Mouse (Mus musculus) hindbrain, embryonic 13.5 days (tissue): Measurements from ENCODE around the gene Psmb11. TPM values are rescaled to one million over a fixed set of nuclear protein-coding genes. Genes with fewer than 3 reads are reported as not detected.

Experiments
- ATAC-seq: fragments of 200-750 bp; cut with Nextera tagmentation; 2 replicates; pipeline ENCODE4 v1.8.0; 2017; ENCODE audit warnings: moderate TSS enrichment; ENCODE audit not compliant: low FRiP score
- H3K27ac ChIP-seq: fragments of 300-500 bp; sonication (generic); 2 replicates; pipeline ENCODE4 v1.5.1; 2015; ENCODE audit warnings: inconsistent platforms, mild to moderate bottlenecking, moderate library complexity
- H3K27me3 ChIP-seq: fragments of 300-500 bp; sonication (generic); 2 replicates; pipeline ENCODE4 v1.6.1; 2015; ENCODE audit warnings: mild to moderate bottlenecking, inconsistent platforms
- H3K36me3 ChIP-seq: fragments of 300-500 bp; sonication (generic); 2 replicates; pipeline ENCODE4 v1.6.1; 2015; ENCODE audit warnings: mild to moderate bottlenecking, inconsistent platforms
- H3K4me1 ChIP-seq: fragments of 300-500 bp; sonication (generic); replicated peaks from 2 replicates; pipeline ENCODE4 v1.6.1; 2015; ENCODE audit warnings: inconsistent platforms
- H3K4me2 ChIP-seq: fragments of 300-500 bp; sonication (generic); 2 replicates; pipeline ENCODE4 v1.6.1; 2015; ENCODE audit warnings: inconsistent platforms, mild to moderate bottlenecking, moderate library complexity
- H3K4me3 ChIP-seq: fragments of 300-500 bp; sonication (generic); 2 replicates; pipeline ENCODE4 v1.5.1; 2015; ENCODE audit warnings: mild to moderate bottlenecking, inconsistent platforms
- H3K9ac ChIP-seq: fragments of 300-500 bp; sonication (generic); 2 replicates; pipeline ENCODE4 v1.6.1; 2015; ENCODE audit warnings: mild to moderate bottlenecking, inconsistent platforms
- H3K9me3 ChIP-seq: fragments of 300-500 bp; sonication (generic); 2 replicates; pipeline ENCODE4 v1.6.1; 2016; ENCODE audit warnings: inconsistent platforms
- WGBS: fragments of 180-500 bp; shearing (Covaris S2); methylation state at CpG from one replicate; pipeline ENCODE4 v1.1.7; 2015; 5-methylcytosine and 5-hydroxymethylcytosine counted together
- microRNA counts: library from miRNA; unstranded; fragments of <30 nt; microRNA quantifications from one replicate; lab custom pipeline; 2016
- microRNA-seq: library from miRNA; unstranded; fragments of <30 nt; microRNA quantifications from one replicate; pipeline ENCODE4, GENCODE M21; 2016
- polyA plus RNA-seq: library from polyadenylated mRNA; unstranded; fragments of >200 nt; fragmentation: Nextera tagmentation; extraction: Ambion mirVana; gene quantifications from 2 replicates; pipeline ENCODE4 v1.2.1, GENCODE M21; 2015

Gene Psmb11
- polyA plus RNA-seq, 1 experiment from 2014 or later = not detected

DNA sequence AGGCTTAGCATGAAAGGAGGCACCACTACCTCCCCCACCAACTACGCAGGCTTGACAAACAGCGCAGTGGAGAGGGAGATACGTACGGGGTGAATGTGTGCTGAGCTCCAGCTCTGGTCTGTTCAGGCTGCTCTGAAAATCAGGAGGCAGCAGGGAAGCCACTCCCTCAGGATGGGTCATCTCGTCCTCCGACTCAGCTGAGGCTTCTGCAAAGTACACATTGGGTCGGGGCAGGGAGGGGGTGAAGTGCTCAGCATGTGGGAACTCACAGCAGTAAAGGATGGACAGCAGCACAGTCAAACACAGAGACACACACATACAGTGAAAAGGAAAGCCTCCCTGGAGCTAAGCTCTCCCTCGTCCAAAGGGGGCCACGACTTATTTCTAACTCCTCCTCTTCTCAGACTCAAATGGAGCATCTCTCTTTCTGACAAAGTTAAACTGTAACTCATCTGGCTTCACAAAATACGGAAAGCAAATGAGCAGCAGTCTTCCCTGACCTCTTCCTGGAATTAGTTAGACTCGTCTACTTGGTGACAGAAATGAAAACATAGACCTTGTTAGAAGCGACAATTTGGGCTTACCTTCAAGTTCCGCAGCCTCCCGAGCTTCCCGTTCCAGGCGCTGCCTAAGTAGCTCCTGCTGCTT, 57.5 kb downstream of the Psmb11 start:
- ATAC-seq = no peak
- no peaks in the 10 kb centered on the region for H3K9me3 ChIP-seq
- H3K9ac ChIP-seq = no peak overlapping the region
- H3K36me3 ChIP-seq = peaks cover 68% of the 10 kb centered on the region
- no peak overlapping the region for H3K27ac ChIP-seq
- WGBS = 82% methylated on average over 16 of the region's 16 CpGs
- H3K4me2 ChIP-seq = no peak overlapping the region
- H3K4me3 ChIP-seq = no peak overlapping the region
- H3K27me3 ChIP-seq = no peaks in the 10 kb centered on the region
- peaks cover 7% of the 10 kb centered on the region; the same call in 1 of the 2 replicates for H3K4me1 ChIP-seq

MicroRNAs within 50 kb of the gene (microRNA counts, 519-probe panel; counts per million panel counts)
- 51.3 counts per million for microRNA mmu-miR-686 (lab: Ali Mortazavi, UCI)

Small RNAs within 50 kb of the gene (microRNA-seq; reads per million reads assigned to microRNA genes)
- not detected for gene Mir686
- gene Mir6948 = not detected

Other genes starting within 250 kb of the Psmb11 start
- 5.9 and 6.0 TPM in 2 replicates for gene Slc7a7, start 203.7 kb upstream of the Psmb11 start, polyA plus RNA-seq
- 298 and 306 TPM in 2 replicates for gene Mrpl52, start 194.5 kb upstream of the Psmb11 start, polyA plus RNA-seq
- gene Mmp14, start 189.8 kb upstream of the Psmb11 start, polyA plus RNA-seq = 49.1 and 54.9 TPM in 2 replicates
- 29.9 and 32.0 TPM in 2 replicates for gene Lrp10, start 157.3 kb upstream of the Psmb11 start, polyA plus RNA-seq
- 48.0 and 48.8 TPM in 2 replicates for gene Rem2, start 145.3 kb upstream of the Psmb11 start, polyA plus RNA-seq
- gene Prmt5, start 103.9 kb upstream of the Psmb11 start, polyA plus RNA-seq = 91.1 and 92.8 TPM in 2 replicates
- 19.8 and 21.3 TPM in 2 replicates for gene Haus4, start 66.8 kb upstream of the Psmb11 start, polyA plus RNA-seq
- gene Ajuba, start 43.9 kb upstream of the Psmb11 start, polyA plus RNA-seq = 9.8 and 10.0 TPM in 2 replicates
- gene 4931414P19Rik, start 15.4 kb upstream of the Psmb11 start, polyA plus RNA-seq = 6.8 and 7.6 TPM in 2 replicates
- 439 and 447 TPM in 2 replicates for gene Psmb5, start 3.4 kb upstream of the Psmb11 start, polyA plus RNA-seq
- gene Gm17606, start 19.5 kb downstream of the Psmb11 start, polyA plus RNA-seq = not detected in 2 replicates
- 8.6 and 9.4 TPM in 2 replicates for gene Cdh24, start 19.9 kb downstream of the Psmb11 start, polyA plus RNA-seq
- 78.0 and 79.0 TPM in 2 replicates for gene 1700123O20Rik, start 64.8 kb downstream of the Psmb11 start, polyA plus RNA-seq
- gene Acin1, start 65.5 kb downstream of the Psmb11 start, polyA plus RNA-seq = 155 and 169 TPM in 2 replicates
- 0.18 and 0.34 TPM in 2 replicates for gene Gm29776, start 77.4 kb downstream of the Psmb11 start, polyA plus RNA-seq
- gene Cebpe, start 90.7 kb downstream of the Psmb11 start, polyA plus RNA-seq = not detected in 2 replicates
- gene Slc7a8, start 160.5 kb downstream of the Psmb11 start, polyA plus RNA-seq = 4.7 and 5.3 TPM in 2 replicates
- gene Rnf212b, start 192.7 kb downstream of the Psmb11 start, polyA plus RNA-seq = not detected in 2 replicates
- 10.3 and 13.8 TPM in 2 replicates for gene Homez, start 249.5 kb downstream of the Psmb11 start, polyA plus RNA-seq